Mouse (Mus musculus): ENCODE measurements around the gene As3mt. TPM values are rescaled to one million over a fixed set of nuclear protein-coding genes. Genes with fewer than 3 reads are reported as not detected.

The As3mt gene
- total and polyA plus RNA-seq, 3 experiments = 30.7 to 52.1 (median 43.3) TPM

DNA sequence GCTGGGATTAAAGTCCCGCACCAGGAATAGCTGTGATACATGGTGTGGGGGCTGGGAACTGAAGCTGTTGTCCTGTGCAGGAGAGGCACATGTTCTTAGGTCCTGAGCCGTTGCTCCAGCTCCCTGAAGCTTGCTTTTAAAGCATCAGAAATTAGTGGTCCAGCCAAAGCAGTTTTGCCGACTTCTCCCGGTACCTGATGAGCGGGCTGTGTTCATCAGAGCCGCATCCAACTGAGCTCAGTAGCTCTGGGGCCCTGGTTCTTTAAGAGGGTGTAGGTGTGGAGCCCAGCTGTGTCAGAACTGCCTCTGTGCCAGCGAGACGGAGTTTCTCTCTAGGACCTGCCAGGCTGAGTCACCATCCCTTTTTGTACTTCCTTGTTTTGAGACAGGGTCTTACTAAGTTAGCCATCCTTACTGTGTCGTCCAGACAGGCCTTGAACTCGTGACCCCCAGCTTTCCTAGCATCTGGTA, 8.2 kb upstream of the As3mt start (continued):
- TF ChIP-seq SIN3A (IDR thresholded peaks at IDR 0.05; ENCODE audit: low read length) = peak; percentile 85
- TF ChIP-seq CHD2 (IDR thresholded peaks at IDR 0.05; ENCODE audit: low read length) = peak; percentile 59; the same call in 1 of the 2 replicates
- TF ChIP-seq HCFC1 (IDR thresholded peaks at IDR 0.05; ENCODE audit: low read depth, low read length) = peak; percentile 49
- 0 out of 2 replicates have a peak, but pooled peaks have one; percentile 55 for TF ChIP-seq MAFK (IDR thresholded peaks at IDR 0.05; ENCODE audit: insufficient replicate concordance, low read length)
- TF ChIP-seq POLR2A (IDR thresholded peaks at IDR 0.05; ENCODE audit: low read depth, low read length) = peak; percentile 69
- TF ChIP-seq MAZ (IDR thresholded peaks at IDR 0.05; ENCODE audit: low read depth, low read length) = 0 out of 2 replicates have a peak, but pooled peaks have one; percentile 46
- TF ChIP-seq ZMIZ1 (IDR thresholded peaks at IDR 0.05; ENCODE audit: low read depth, low read length) = peak; percentile 78
- no peak; the same call in none of the 2 replicates for TF ChIP-seq RAD21 (IDR thresholded peaks at IDR 0.05; ENCODE audit: low read depth, low read length)
- TF ChIP-seq MAX (IDR thresholded peaks at IDR 0.05; ENCODE audit: low read length) = peak; percentile 84
- TF ChIP-seq JUN (IDR thresholded peaks at IDR 0.05; ENCODE audit: insufficient read depth, low read depth, low read length) = peak; percentile 83
- peak; percentile 55; the same call in 1 of the 2 replicates for TF ChIP-seq IRF4 (IDR thresholded peaks at IDR 0.05; ENCODE audit: low read depth, low read length)
- TF ChIP-seq MYC (IDR thresholded peaks at IDR 0.05; ENCODE audit: low read depth, low read length) = peak; percentile 66; the same call in 1 of the 2 replicates
- no peak for TF ChIP-seq SMC3 (IDR thresholded peaks at IDR 0.05; ENCODE audit: low read depth, low read length)
- TF ChIP-seq UBTF (IDR thresholded peaks at IDR 0.05; ENCODE audit: low read depth, low read length) = no peak
- no peak for TF ChIP-seq USF1 (IDR thresholded peaks at IDR 0.05; ENCODE audit: low read depth, low read length)

DNA sequence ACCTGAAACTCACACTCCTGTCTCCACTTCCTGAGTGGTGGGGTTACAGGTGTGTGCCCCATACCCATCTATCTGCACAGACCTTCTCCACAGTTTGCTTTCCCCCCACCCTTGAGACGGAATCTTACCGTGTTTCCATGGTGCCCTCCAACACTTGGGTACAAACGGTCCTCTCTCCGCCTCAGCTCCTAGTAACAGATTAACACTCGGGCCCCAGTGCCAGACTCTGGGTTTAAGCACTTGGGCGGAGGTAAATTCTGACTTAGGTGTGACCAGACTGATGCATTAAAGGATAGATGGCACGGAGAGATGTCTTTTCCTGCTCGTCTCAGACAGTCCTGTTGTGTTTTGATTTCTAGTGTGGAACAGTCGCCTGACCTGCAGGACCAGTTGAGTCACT, 6.1 kb upstream of the As3mt start:
- Histone ChIP-seq H3K4me3 (replicated peaks in 1 of 3; ENCODE audit: low read depth in 2 of 3, low read length in 2 of 3, poor library complexity in 1 of 3) (no peak overlapping the region), H3K79me2 (replicated peaks; ENCODE audit: control insufficient read depth, extremely low read depth, insufficient read depth, poor library complexity, severe bottlenecking) (no peaks in the 10 kb centered on the region), H3K36me3 (replicated peaks in 1 of 2; ENCODE audit: control insufficient read depth in 1 of 2, insufficient read depth in 1 of 2, low read length in 1 of 2) (peaks cover 5 to 30% of the 10 kb centered on the region in 2 experiments), H3K9me3 (replicated peaks; ENCODE audit: low read length) (peaks cover 4% of the 10 kb centered on the region), H3K9ac (ENCODE audit: insufficient read depth, low read depth) (no peak overlapping the region), H3K27ac (ENCODE audit: insufficient read depth, low read depth) (no peak overlapping the region), H3K4me1 (ENCODE audit: control insufficient read depth in 1 of 2, insufficient read depth in 2 of 2) (peaks cover 24 to 31% of the 10 kb centered on the region in 2 experiments), H3K4me2 (ENCODE audit: insufficient read depth, low read depth, poor library complexity, severe bottlenecking) (no peak overlapping the region), H3K27me3 (replicated peaks) (no peaks in the 10 kb centered on the region)
- DNase-seq (ENCODE audit: extremely low read depth) = no peak
- TF ChIP-seq TBP (conservative IDR thresholded peaks at IDR 0.05; ENCODE audit: low read depth, low read length) (no peak), MEF2A (IDR thresholded peaks at IDR 0.05; ENCODE audit: borderline replicate concordance, low read depth, low read length) (no peak), SMC3 (IDR thresholded peaks at IDR 0.05; ENCODE audit: low read depth, low read length) (no peak), TCF12 (IDR thresholded peaks at IDR 0.05; ENCODE audit: low read depth, low read length) (no peak), IRF4 (IDR thresholded peaks at IDR 0.05; ENCODE audit: low read depth, low read length) (no peak), UBTF (IDR thresholded peaks at IDR 0.05; ENCODE audit: low read depth, low read length) (no peak), ELF1 (IDR thresholded peaks at IDR 0.05; ENCODE audit: low read depth, low read length) (no peak), ZKSCAN1 (IDR thresholded peaks at IDR 0.05; ENCODE audit: borderline replicate concordance, low read depth, low read length) (no peak), RCOR1 (conservative IDR thresholded peaks at IDR 0.05; ENCODE audit: low read depth, low read length) (no peak), POLR2AphosphoS2 (IDR thresholded peaks at IDR 0.05; ENCODE audit: low read depth, low read length) (no peak), JUN (IDR thresholded peaks at IDR 0.05; ENCODE audit: insufficient read depth, low read depth, low read length) (no peak), MXI1 (IDR thresholded peaks at IDR 0.05; ENCODE audit: low read depth, low read length) (no peak), MAZ (IDR thresholded peaks at IDR 0.05; ENCODE audit: low read depth, low read length) (no peak), MYC (IDR thresholded peaks at IDR 0.05; ENCODE audit: low read depth, low read length) (no peak), SIN3A (IDR thresholded peaks at IDR 0.05; ENCODE audit: low read length) (no peak), ZNF384 (IDR thresholded peaks at IDR 0.05; ENCODE audit: low read depth, low read length) (no peak), GABPA (IDR thresholded peaks at IDR 0.05; ENCODE audit: insufficient replicate concordance, low read depth, low read length) (no peak)
- in situ Hi-C loops (cut with MboI; ENCODE audit: low pct_ligation_motif_present, low pct_unique_long_range_greater_than_20kb, low sequenced_read_pairs) = no loop called here
- dilution Hi-C loops (cut with MboI; ENCODE audit: extremely low pct_ligation_motif_present, extremely low pct_unique_long_range_greater_than_20kb, low sequenced_read_pairs) = no loop called here
